Mouse (Mus musculus): ENCODE measurements around the gene Lrmda.

The Lrmda gene

DNA sequence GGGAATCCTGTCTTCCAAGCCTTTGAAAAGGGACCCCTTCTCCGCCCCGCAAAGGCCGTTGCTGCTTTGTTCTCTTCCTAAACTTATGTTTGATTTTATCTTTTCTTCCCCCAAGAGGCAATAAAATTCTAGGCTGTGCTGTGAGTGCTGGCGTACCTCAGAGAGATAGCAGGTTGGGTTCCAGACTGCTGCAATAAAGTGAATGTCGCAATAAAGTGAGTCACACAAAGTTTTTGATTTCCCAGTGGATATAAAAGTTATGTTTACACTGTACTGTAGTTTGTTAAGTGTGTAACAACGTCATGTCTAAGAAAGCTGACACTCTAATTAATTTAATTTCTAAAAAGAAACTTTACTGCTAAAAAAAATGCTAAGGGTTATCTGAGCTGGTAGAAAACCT lies 22.6 kb downstream of the Lrmda start:
- WGBS, result 91% methylated on average over 6 of the region's 6 CpGs

DNA sequence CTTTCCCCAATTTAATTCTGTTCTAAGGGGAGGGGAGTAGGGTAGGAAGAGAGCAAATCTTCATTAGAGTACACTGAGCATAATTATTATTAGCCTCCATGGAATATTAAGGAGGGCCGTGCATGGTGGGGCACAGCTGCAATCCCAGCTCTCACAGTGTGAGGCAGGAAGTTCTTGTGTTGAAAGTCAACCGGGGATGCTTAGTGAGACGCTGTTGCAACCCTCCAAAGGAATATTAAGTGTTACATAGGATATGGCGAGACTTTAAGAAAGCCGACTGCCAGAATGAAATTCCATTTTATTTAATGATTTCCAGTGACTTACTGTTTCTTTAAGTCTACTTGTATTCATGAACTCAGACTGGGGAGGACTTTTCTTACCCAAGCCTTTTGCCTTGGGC lies 23.9 kb downstream of the Lrmda start:
- WGBS, result 77% methylated on average over 5 of the region's 5 CpGs

DNA sequence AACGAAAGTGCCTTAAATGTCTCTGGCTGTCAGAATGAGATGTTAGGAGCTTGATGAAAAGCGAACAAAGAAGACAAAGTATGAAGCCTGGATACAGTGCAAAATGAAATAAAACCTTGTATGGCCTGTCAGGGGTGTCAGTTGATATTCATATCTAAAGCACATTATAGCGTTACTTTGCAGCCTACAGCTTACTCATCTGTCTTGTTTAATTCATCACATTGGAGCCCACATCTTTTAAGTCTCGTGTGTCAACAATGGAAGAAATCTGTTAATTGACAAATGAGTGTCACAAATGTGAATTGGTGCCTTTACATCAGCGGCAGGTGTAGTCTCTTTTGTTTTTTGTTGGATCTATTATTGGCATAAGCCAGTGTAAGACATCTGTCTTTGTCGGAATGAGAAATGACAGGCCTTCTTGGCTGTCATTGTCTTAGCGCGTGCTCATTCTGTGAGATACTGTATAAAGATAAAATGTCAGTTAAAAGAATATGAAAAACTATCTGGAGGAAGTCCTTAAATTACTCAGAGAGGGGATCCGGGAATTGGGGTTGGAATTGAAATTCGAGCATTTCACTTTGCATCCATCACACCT lies 26.8 kb downstream of the Lrmda start:
- 84% methylated on average over 10 of the region's 10 CpGs for whole genome bisulfite sequencing

DNA sequence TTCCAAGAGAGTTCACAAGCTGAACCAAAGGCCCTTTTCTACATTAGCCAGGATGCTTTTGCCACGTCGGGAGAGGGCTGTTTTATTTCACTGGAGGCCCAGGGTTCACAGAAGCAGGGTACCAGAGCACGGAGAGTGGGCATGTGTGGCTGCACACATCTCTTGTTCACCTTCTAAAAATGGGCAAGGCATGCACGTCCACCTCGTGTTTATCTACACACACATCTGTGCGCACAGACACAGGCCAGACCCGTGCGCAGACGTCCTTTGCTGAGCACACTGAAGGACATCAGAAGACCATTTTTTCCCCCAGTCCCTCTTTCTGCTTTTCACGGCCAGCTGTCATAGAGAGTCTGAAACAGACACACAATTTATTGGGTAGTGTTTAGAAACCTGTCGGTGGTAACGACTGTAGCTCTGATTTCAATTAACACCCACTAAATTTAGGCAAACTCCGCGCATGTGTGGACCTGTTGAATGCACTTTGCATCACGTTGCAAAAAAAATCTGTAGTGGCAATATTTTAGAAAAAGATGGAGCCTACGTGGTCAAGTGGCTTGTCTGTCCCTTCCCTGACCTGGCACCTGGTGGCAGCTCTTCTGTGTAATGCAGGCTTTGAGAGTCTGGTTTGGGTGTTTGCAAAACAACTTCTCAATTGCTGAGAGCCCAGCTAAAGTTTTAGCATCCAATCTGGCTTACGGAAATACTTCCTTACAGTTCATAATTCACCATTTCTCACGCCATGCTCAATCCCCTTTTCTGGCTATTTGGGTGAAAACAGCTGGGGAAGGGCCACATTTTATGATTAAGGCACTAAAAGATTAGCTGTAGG lies 28.8 kb downstream of the Lrmda start:
- 89% methylated on average over 18 of the region's 18 CpGs for WGBS

DNA sequence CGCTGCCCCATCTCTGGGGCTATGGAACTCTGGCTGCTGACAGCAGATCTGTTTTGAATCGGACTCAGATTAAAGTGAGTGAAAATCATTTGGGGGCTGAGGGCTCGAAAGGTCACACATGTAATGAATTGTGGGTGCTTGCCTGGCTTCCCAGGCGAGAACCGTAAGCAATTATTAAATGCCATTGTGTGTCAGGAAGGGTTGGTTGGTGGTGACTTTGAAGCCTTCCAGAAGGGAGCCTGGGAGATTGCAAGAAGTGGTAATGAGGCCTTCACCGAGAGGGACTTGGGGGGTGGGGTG lies 29.3 kb downstream of the Lrmda start:
- WGBS, result 94% methylated on average over 6 of the region's 6 CpGs

DNA sequence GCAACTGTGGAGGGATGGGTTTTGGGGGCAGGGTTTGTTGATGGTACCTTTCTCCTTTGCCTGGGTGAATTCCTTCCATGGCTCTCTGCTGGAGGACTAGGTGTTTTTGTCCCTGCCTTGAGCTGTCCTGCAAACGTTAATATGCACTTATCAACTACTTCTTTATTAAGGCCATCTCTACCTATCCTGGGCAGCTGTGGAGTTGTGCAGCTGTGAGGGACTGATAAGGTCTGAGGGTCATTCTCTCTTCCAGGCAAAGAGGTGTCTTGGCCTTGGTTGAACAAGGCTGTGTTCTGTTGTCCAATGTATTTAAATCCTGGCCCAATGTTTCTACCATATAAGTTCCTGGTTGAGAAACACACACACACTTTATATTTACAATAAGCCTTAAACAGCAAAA lies 29.8 kb downstream of the Lrmda start:
- WGBS, result 93% methylated on average over 1 of the region's 1 CpGs

DNA sequence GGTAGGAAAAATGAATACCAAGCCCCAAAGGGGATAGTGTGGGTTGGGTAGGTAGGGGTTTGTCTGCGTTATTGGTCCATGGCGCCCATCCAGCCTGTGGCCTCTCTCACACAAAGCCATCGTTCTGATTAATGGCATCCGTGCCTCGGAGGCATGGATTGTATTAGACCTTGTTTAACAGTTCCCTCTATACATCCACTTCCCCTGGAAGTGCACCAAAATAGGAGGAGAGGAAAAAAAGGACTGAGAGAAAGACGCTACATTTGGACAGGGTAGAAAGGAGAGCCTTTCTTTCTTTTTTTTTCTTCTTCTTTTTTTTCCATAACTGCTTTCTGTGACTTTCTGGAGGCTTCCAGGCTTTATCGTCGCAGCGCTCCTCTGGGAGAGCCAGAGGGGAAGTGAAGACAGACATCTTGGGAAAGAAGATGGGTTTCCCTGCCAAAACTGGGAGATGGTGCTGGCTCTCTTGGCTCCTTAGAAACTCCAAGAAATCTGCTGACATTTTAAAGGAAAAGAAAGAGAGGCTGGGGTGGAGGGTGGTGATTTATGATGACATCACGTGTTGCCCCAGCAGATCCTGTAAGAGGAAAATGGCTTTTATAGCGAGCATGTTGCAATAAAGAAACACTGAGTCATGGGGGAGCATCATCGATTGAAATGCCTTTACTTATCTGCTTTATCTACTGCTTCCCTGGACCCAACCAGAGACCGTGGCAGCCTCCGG lies 32.6 kb downstream of the Lrmda start:
- WGBS, result 52% methylated on average over 14 of the region's 14 CpGs

DNA sequence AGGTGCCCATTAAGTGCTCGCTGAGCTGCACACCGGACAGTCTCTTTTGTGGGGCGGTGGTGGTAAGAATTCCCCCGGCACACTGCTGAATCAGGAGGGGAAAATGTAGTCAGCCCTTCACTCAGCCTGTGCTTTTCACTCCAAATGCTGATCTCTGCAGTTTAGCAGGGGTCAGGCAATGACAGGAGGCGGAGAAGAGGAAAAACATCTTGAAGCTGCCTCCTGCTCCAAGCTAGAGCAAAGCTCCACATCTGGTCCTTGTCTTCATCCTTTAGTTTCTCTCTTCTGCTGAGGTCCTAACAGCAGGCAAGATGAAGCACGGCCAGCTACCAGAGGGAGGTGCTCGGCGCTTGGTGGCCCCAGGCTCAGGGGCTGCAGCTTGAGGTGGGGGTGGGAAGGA lies 36.1 kb downstream of the Lrmda start:
- WGBS, result 83% methylated on average over 8 of the region's 8 CpGs

DNA sequence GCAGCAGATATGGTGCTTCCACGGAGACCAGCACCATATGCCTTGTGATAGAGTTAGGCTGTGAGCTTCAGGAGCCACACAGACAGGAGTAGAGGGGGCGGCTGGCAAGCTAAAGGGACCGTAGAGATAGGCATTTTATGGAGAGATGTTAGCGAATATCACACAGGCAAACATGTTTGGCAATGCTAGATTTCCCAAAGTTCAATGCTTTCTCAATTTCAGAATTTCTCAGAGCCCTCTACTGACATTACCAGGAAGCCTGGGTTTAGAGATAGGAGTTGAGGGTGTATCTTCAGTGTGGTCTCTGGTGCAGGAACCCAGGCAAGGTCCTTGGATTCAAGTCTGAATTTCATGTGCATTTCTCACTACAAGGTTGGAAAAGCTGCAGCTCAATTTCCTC lies 36.7 kb downstream of the Lrmda start:
- WGBS, result 62% methylated on average over 4 of the region's 4 CpGs

DNA sequence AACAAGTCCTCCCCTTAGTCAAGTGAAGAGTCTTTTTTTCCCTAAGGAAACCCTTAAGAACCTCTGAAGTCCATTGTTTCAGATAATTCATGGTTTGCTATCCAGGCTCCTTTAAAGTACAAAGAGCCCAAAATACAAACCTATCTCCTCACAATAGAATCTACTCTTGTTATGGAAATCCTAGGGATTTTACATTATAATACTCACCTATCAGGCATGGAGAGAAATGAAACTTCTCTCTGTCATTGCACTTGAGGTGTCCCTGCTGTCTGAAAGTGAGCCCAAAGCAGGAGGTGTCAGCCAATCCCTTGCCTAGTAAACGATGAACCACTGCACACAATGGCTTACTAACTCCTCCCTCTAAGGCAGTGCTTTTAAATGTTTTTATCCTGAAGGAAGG lies 39.2 kb downstream of the Lrmda start:
- 65% methylated on average over 1 of the region's 1 CpGs for WGBS

DNA sequence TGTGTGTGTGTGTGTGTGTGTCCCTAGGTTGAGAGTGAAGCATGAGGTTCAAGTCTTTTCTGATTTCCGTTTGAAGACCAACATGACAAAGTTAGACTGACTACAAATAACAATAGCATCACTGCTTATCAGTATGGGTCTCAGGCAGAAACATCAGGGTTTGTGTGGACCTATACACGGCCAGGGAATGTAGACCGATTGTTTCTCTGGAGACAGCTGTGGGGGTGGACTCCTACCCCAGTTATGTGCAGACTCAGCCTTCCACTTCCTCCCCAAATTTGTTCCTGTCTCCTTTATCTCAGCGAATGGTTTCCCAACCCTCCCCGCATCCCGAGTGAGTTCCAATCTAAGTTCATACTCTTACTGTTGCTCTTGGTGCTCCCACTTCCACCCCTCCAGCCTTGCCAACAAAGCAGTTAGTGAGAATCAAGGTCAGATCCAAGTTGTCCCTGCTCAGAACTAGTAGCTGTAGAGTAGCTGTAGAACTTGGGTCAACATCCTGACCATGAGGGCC lies 39.9 kb downstream of the Lrmda start:
- WGBS, result 79% methylated on average over 6 of the region's 6 CpGs

DNA sequence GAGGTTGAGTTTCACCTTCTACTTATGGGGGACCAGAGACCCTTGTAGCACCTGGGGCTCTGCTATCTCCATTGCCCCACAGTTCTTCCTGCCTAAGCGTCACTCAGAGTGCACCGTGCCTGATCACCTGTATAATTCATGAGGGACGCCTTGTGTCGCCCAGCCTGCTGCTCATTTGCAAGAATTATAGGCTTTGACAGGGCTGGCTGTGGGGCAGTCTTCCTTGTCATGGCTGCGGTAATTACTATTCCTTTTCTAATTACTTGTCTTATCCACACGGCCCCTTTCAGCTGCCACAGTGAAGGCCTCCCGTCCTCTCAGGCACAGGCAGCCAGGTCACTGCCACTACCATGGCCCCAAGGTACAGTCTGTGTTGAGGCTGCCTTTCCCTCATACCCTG lies 41.3 kb downstream of the Lrmda start:
- WGBS, result 77% methylated on average over 7 of the region's 7 CpGs

DNA sequence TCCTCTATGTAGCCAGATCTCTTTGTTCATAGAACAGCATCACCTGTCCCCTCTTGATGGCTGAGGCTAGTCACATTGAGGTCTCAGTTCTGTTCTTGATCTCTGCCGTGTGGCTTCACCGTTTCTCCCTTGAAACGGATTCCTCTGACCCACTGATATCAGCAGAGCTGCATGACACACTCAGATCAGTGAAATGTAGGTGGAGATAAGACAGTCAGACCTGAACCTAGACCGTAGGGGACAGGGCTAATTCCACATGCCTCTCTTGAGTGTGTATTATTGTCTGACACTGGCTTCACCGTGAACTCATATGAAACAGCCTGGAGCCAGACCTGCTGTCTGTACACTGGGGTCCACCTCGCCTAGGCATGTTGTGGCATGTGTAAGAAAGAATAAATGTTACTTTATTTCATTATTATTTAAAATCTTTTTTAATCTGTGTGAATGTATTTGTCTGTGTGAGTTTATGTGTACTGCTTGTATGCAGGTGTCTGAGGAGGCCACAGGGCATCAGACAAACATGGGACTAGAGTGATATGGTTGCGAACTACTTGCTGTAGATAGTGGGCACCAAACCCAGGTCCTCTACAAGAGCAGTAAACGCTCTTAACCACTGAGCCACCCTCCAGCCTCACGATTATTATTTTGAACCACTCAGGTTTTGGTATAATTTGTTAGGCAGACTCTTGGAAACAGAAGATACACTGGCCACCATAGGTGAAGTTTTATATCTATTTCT lies 42.8 kb downstream of the Lrmda start:
- WGBS, result 96% methylated on average over 9 of the region's 9 CpGs

DNA sequence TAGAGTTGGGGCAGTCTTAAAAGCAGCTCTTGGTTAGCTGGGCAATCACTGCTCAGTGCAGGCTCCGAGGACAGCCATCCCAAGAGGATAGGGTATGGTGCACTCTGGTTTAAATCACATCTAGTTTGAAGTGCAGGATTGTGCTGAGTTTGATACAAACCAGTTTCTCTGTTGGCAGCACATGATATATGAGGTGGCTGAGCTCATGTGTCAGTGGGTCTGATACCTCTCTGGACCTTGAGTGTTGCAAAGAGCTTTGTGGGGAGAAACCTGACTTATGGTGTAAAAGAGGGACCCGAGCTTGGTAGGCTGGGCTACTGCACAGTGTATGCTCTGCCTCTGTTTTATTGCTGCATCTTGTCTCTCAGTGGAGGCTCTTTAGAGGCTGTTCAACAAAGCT lies 49.7 kb downstream of the Lrmda start:
- WGBS, result 82% methylated on average over 2 of the region's 2 CpGs

DNA sequence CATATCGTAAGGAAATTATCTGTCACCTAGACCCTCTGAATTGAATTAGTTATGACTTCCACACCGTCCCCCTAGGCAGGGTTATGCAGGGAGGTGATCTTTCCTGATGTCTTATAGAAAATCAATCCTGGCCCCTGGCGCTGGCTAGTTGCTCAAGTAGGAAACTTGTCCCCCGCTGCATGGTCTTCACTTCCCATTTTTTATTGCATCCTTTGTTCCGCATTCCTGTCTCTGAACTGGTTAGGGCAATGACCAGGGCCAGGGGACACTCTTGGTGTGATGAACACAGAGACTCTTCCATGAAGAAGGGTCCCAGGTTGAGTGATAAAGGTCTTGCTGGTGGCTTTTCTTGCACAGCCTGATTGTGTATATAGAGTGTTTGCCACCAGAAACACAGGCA lies 53.9 kb downstream of the Lrmda start:
- WGBS, result 90% methylated on average over 5 of the region's 5 CpGs

DNA sequence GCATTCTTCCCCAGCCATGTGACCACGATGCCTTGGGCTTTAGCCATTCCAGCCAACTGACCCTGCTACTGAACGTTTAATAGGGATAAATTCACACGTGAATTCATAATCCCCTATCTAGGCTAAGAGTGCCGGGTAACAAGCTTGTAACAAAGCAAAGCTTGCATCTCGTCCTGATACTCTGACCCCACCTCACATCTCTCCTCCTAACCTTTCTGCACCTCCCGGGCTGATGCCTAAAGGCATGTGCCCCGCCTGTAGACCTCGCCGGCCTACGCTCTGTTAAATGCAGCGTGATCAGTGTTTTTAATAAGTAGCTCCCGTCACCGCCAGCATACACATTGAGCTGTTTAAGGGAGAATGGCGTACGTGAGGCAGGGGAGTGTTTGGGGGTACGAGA lies 54.7 kb downstream of the Lrmda start:
- WGBS, result 65% methylated on average over 16 of the region's 16 CpGs

DNA sequence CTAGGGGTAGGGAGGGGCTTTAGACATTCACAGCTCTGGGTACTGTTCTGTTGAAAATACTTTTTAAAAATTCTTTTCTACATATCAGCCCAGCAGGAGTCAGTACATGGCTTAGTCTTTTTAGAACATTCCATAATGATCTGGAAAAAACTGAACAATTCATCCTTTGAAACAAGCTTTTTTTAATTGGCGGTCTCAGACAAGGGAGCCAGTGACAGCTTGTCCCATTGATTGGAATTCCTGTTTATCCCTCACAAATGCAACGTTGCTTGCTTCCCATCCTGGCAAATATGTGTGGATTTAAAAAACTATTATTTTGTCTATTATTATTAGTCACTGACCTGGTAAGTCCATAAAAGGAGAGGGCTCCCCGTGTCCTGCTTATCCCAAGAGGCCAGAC lies 64.4 kb downstream of the Lrmda start:
- 62% methylated on average over 3 of the region's 3 CpGs for WGBS

DNA sequence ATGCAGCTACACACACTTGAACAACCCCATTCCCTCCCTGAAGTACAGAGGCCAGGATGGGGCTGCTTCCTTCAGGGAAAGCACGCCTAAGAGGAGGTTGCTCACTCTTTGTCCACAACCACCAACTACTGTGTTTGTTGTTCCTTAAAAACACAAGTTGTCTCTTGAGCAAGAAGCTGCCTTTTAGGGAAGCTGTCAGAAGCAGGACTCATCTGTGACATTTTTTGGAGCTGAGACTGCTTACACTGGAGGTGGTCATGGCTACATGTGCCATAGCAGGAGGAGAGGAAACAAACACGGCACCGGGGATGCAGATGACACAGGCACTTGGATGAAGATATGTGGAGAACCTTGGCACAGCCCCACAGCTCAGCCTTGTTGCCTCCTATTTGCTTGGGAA lies 65.9 kb downstream of the Lrmda start:
- WGBS, result 90% methylated on average over 3 of the region's 3 CpGs

DNA sequence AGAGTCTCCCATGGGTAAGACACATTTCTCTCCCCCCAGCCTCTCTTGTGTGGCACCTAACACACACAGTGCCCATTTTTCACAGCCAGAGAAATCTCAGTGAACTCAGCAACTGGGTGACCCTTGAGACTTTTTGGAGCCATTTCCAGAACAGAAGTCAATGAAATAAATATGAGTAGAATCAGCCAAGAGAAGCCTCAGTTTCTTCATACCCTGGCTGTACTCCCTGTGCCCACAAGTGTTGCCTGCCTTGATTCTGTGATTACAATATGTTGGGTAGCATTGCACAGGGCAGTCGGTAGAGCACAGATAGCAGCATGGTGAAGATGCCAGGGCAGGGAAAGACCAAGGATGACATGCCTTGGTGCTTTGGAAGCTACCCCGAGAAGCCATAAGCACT lies 69.1 kb downstream of the Lrmda start:
- 93% methylated on average over 2 of the region's 2 CpGs for WGBS

DNA sequence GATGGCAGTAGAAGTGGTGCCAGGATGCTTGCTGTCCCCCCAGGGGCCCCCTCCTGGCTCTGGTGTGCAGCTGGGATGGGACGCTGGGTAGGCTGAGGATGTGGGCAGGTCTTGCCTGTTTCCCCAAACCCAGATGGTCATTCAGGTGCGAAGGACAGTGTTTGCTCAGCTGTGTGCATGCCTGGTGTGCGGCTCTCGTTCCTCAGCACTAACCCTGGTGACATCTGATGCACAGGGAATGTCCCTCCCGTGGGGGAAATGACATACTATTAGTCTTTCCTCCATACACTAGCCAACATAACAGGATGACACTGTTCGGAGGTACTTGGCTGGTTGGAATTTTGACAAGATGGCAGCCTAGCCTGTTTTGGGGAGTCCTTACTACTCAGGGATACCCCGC lies 69.8 kb downstream of the Lrmda start:
- WGBS, result 89% methylated on average over 7 of the region's 7 CpGs

DNA sequence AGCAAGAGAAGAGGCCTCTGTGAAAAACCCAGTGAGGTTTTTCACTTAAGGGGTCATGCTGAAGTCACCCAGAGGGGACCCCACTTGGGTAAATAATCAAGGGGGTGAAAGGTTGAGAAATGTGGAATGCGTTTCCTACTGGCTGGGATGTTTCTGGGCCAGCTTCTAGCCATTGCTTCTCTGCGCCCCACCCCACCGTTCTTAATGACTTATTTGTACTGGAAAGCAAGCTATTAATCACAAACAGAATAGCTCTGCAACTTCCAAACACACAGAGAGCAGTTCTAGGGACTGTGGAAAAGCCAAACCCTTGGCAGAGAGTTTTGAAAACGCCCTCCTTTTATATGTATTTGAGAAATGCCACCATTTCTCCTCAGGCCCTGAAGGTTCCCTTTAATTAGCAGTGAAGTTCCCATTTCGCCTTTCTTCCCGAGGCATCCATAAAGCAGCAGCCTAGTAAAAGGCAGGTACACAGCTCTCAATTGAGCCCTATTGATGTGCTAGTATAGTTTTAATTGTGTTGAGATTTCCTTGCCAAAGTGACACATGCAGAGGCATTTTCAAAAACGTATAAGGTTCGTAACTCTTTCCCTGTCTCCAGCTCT lies 70.5 kb downstream of the Lrmda start:
- 78% methylated on average over 8 of the region's 8 CpGs for WGBS

DNA sequence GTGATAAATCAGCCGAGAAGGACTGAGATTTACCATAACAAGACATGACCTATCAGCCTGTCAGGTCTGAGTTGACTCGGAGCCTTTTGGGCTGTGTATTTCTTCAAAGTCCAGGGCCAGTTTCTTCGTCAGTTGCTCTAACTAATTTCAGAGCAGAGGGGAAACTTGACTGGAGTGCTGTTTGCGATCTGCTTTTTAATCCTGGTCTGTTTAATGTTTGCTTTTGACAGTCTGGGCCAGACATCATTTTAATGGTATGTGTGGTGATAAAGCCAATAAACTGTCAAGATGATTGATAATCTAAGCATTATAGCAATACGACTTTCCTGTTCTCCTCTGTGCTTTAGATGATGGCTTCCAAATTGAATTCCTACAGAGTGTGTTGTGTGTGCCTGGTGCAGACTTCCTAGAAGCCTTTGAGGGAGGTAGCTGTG lies 71.3 kb downstream of the Lrmda start:
- WGBS, result 85% methylated on average over 5 of the region's 5 CpGs
